Mouse (Mus musculus) cortical plate, adult 2 months (tissue): ENCODE measurements around the gene Trpc4ap. TPM values are rescaled to one million over a fixed set of nuclear protein-coding genes. Genes with fewer than 3 reads are reported as not detected.
"Not testable (repeated sequence)": the region's sequence is repeated elsewhere in the genome, so short reads cannot be mapped to it uniquely, and the experiment has no call there.

Source experiments
- H3K27ac ChIP-seq: fragments of 200-500 bp; 2 replicates; pipeline ENCODE4 v1.5.1; 2012; ENCODE audit warnings: low read length, control low read depth, inconsistent platforms; ENCODE audit not compliant: insufficient read depth
- H3K4me1 ChIP-seq: fragments of 200-500 bp; 2 replicates; pipeline ENCODE4 v1.6.1; 2011; ENCODE audit warnings: low read length; ENCODE audit not compliant: control insufficient read depth, insufficient read depth
- H3K4me3 ChIP-seq: fragments of 200-500 bp; 2 replicates; pipeline ENCODE4 v1.5.1; 2011; ENCODE audit warnings: mild to moderate bottlenecking, low read length, control low read depth; ENCODE audit not compliant: insufficient read depth
- CTCF ChIP-seq: fragments of 200-500 bp; IDR thresholded peaks from 2 replicates; pipeline ENCODE4 v1.5.1; 2011; ENCODE audit warnings: mild to moderate bottlenecking, control low read depth, low read length; ENCODE audit not compliant: insufficient read depth; ENCODE audit errors: extremely low read depth
- POLR2A ChIP-seq: fragments of 200-500 bp; IDR thresholded peaks from 2 replicates; pipeline ENCODE4 v1.6.1; 2011; ENCODE audit warnings: mild to moderate bottlenecking, low read length, control low read depth; ENCODE audit not compliant: insufficient read depth; ENCODE audit errors: extremely low read depth
- polyA plus RNA-seq: library from polyadenylated mRNA; depleted of rRNA; stranded (reverse); fragments of >200 nt; gene quantifications from 2 replicates; pipeline ENCODE4 v1.2.3, GENCODE M21; 2012

Gene Trpc4ap
- polyA plus RNA-seq, 1 experiment: 163 TPM

GRCm38 (mm10) chr2:155623996-155624395 is 68.2 kb downstream of the Trpc4ap start:
- no peak for TF ChIP-seq POLR2A
- Histone ChIP-seq H3K4me3 (no peak overlapping the region), H3K4me1 (peaks cover 2% of the 10 kb centered on the region), H3K27ac (no peak overlapping the region)

GRCm38 (mm10) chr2:155622606-155623005 is 69.6 kb downstream of the Trpc4ap start:
- no peak overlapping the region for H3K4me3 ChIP-seq
- no peak for TF ChIP-seq POLR2A
- TF ChIP-seq CTCF: no peak
- H3K27ac ChIP-seq: no peak overlapping the region
- no peaks in the 10 kb centered on the region for H3K4me1 ChIP-seq

- H3K27ac ChIP-seq: no peak overlapping the region
- no peak overlapping the region for H3K4me3 ChIP-seq
- no peaks in the 10 kb centered on the region for H3K4me1 ChIP-seq
- TF ChIP-seq CTCF: peak; percentile 73
- TF ChIP-seq POLR2A: no peak
Observed at GRCm38 (mm10) chr2:155619817-155620216, 72.4 kb downstream of the Trpc4ap start.

GRCm38 (mm10) chr2:155616971-155617370 is 75.2 kb downstream of the Trpc4ap start:
- Histone ChIP-seq H3K4me1 (no peaks in the 10 kb centered on the region), H3K4me3 (no peak overlapping the region), H3K27ac (no peak overlapping the region)
- no peak for TF ChIP-seq POLR2A
- no peak for TF ChIP-seq CTCF

- TF ChIP-seq POLR2A: no peak
- no peak for TF ChIP-seq CTCF
Observed at GRCm38 (mm10) chr2:155613953-155614352, 78.2 kb downstream of the Trpc4ap start.

GRCm38 (mm10) chr2:155613326-155613755 is 78.8 kb downstream of the Trpc4ap start:
- no peaks in the 10 kb centered on the region for H3K4me1 ChIP-seq
- H3K4me3 ChIP-seq: peak overlapping the region; percentile 41
- no peak overlapping the region for H3K27ac ChIP-seq
- TF ChIP-seq POLR2A: peak; percentile 77; the same call in 1 of the 2 replicates
- no peak for TF ChIP-seq CTCF

More at GRCm38 (mm10) chr2:155613953-155614352, 78.2 kb downstream of the Trpc4ap start:
- H3K4me1 ChIP-seq: no peaks in the 10 kb centered on the region
- H3K27ac ChIP-seq: no peak overlapping the region
- H3K4me3 ChIP-seq: no peak overlapping the region

DNA sequence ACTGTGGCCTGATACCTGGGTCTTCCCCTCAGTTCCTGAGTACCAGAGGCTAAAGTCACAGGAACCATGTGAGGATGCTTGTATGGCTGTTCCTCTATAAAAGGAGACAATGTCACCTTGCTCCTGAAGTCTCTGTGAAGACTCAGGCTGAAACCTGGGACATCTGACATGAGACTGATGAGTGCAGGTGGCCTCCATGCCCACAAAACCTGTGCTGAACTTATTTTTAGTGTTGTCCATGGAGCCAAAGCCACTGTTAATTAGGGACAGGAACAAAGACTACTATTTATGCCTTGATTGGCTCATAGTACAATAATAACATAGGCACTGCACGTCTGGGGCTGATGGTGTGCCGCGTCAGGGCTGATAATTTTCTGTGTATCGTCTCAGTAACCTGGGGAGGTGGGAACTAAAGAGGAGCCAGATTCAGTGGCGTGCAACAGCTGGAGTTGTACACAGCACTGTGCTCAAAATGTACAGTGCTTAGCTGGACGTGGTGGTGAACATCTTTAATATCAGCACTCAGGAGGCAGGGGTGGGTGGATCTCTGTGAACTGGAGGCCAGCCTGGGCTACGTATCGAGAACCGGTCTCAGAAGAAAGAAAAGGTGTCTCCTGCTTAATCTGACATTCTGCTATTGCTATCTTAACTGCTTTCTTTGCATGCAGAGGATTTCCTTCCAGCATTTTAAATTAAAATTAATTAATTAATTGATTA is 80.2 kb downstream of the Trpc4ap start:
- no peaks in the 10 kb centered on the region for H3K4me1 ChIP-seq
- no peak overlapping the region for H3K27ac ChIP-seq
- TF ChIP-seq CTCF: no peak
- no peak for TF ChIP-seq POLR2A
- no peak overlapping the region for H3K4me3 ChIP-seq

GRCm38 (mm10) chr2:155610978-155611377 is 81.2 kb downstream of the Trpc4ap start, which contains the start of gene Myh7b:
Gene Myh7b (plus strand): TSS chr2:155611212.
- no peak for TF ChIP-seq CTCF
- TF ChIP-seq POLR2A: no peak
- no peak within 1 kb of the TSS for H3K4me3 ChIP-seq
- H3K4me1 ChIP-seq: peaks cover 1% of the 10 kb centered on the region; the same call in 1 of the 2 replicates
- H3K27ac ChIP-seq: no peak within 1 kb of the TSS

GRCm38 (mm10) chr2:155606360-155606759 is 85.8 kb downstream of the Trpc4ap start:
- TF ChIP-seq POLR2A (no peak), CTCF (0 out of 2 replicates have a peak, but pooled peaks have one; percentile 9)
- Histone ChIP-seq H3K4me1 (peaks cover 1% of the 10 kb centered on the region; the same call in 1 of the 2 replicates), H3K4me3 (no peak overlapping the region), H3K27ac (no peak overlapping the region)

- not testable (repeated sequence) for H3K27ac ChIP-seq, H3K4me1 ChIP-seq, H3K4me3 ChIP-seq
Observed at GRCm38 (mm10) chr2:155605236-155605589, 87.0 kb downstream of the Trpc4ap start.
